Mouse (Mus musculus): ENCODE results near the gene Ccdc163. TPM values are rescaled to one million over a fixed set of nuclear protein-coding genes. Genes with fewer than 3 reads are reported as not detected.
A peak's percentile ranks its signal among the peaks of the same experiment; 100 is the strongest.
"Not testable (repeated sequence)": the region's sequence is repeated elsewhere in the genome, so short reads cannot be mapped to it uniquely, and the experiment has no call there.

The Ccdc163 gene
- polyA plus RNA-seq, 2 experiments, result 9.1 to 16.0 TPM

GRCm38 (mm10) chr4:116676027-116676426, 32.3 kb upstream of the Ccdc163 start:
- TF ChIP-seq CTCF (IDR thresholded peaks at IDR 0.05; ENCODE audit: low read depth) (no peak), EP300 (IDR thresholded peaks at IDR 0.05; ENCODE audit: low read depth) (no peak)
- H3K4me2 ChIP-seq (ENCODE audit: low read depth), result no peak overlapping the region
- no peaks in the 10 kb centered on the region for H3K36me3 ChIP-seq (replicated peaks; ENCODE audit: control insufficient read depth, insufficient read depth, low read depth)
- H3K4me3 ChIP-seq (ENCODE audit: insufficient read depth in 1 of 2, low read depth in 2 of 2, low read length in 2 of 2), result no peak overlapping the region
- H3K27ac ChIP-seq, result no peak overlapping the region
- H3K27me3 ChIP-seq (ENCODE audit: control insufficient read depth, insufficient read depth, low read length), result no peaks in the 10 kb centered on the region
- peaks cover 12 to 13% of the 10 kb centered on the region in 2 experiments for H3K4me1 ChIP-seq (replicated peaks; ENCODE audit: control insufficient read depth in 2 of 2, insufficient read depth in 2 of 2, low read length in 1 of 2)
- no peaks in the 10 kb centered on the region for H3K9me3 ChIP-seq (ENCODE audit: control insufficient read depth, low read length)
- H3K9ac ChIP-seq (replicated peaks), result no peak overlapping the region
- WGBS (ENCODE audit: insufficient replicate concordance), result 57% methylated on average over 3 of the region's 3 CpGs
- DNase-seq (ENCODE audit: low read depth in 3 of 3, low spot score in 3 of 3) (no peak), ATAC-seq (ENCODE audit: insufficient read depth) (no peak)

GRCm38 (mm10) chr4:116677808-116678207, 30.5 kb upstream of the Ccdc163 start:
- H3K27me3 ChIP-seq (ENCODE audit: control insufficient read depth, insufficient read depth, low read length), result no peaks in the 10 kb centered on the region
- H3K4me1 ChIP-seq (replicated peaks; ENCODE audit: control insufficient read depth in 2 of 2, insufficient read depth in 2 of 2, low read length in 1 of 2), result peaks cover 8 to 9% of the 10 kb centered on the region in 2 experiments
- no peak for TF ChIP-seq CTCF (IDR thresholded peaks at IDR 0.05; ENCODE audit: low read depth)
- no peak for TF ChIP-seq EP300 (IDR thresholded peaks at IDR 0.05; ENCODE audit: low read depth)
- H3K4me3 ChIP-seq (ENCODE audit: insufficient read depth in 1 of 2, low read depth in 2 of 2, low read length in 2 of 2), result no peak overlapping the region
- H3K4me2 ChIP-seq (ENCODE audit: low read depth), result no peak overlapping the region
- ATAC-seq (ENCODE audit: insufficient read depth) (no peak), DNase-seq (ENCODE audit: low read depth in 3 of 3, low spot score in 3 of 3) (no peak)
- no peaks in the 10 kb centered on the region for H3K36me3 ChIP-seq (replicated peaks; ENCODE audit: control insufficient read depth, insufficient read depth, low read depth)
- whole genome bisulfite sequencing (ENCODE audit: insufficient replicate concordance), result 21% methylated on average over 1 of the region's 1 CpGs
- no peak overlapping the region for H3K9ac ChIP-seq (replicated peaks)
- H3K27ac ChIP-seq, result no peak overlapping the region
- no peaks in the 10 kb centered on the region for H3K9me3 ChIP-seq (ENCODE audit: control insufficient read depth, low read length)

GRCm38 (mm10) chr4:116679141-116679540, 29.2 kb upstream of the Ccdc163 start:
- no peak overlapping the region for H3K9ac ChIP-seq (replicated peaks)
- H3K4me3 ChIP-seq (ENCODE audit: insufficient read depth in 1 of 2, low read depth in 2 of 2, low read length in 2 of 2), result no peak overlapping the region
- WGBS (ENCODE audit: insufficient replicate concordance), result 59% methylated on average over 5 of the region's 5 CpGs
- no peaks in the 10 kb centered on the region for H3K27me3 ChIP-seq (ENCODE audit: control insufficient read depth, insufficient read depth, low read length)
- H3K36me3 ChIP-seq (replicated peaks; ENCODE audit: control insufficient read depth, insufficient read depth, low read depth), result no peaks in the 10 kb centered on the region
- DNase-seq (ENCODE audit: low read depth in 3 of 3, low spot score in 3 of 3) (no peak), ATAC-seq (ENCODE audit: insufficient read depth) (no peak)
- no peak overlapping the region for H3K27ac ChIP-seq
- peaks cover 4 to 11% of the 10 kb centered on the region in 2 experiments for H3K4me1 ChIP-seq (replicated peaks; ENCODE audit: control insufficient read depth in 2 of 2, insufficient read depth in 2 of 2, low read length in 1 of 2)
- H3K4me2 ChIP-seq (ENCODE audit: low read depth), result no peak overlapping the region
- no peaks in the 10 kb centered on the region for H3K9me3 ChIP-seq (ENCODE audit: control insufficient read depth, low read length)
- TF ChIP-seq CTCF (IDR thresholded peaks at IDR 0.05; ENCODE audit: low read depth), result no peak
- TF ChIP-seq EP300 (IDR thresholded peaks at IDR 0.05; ENCODE audit: low read depth), result no peak

GRCm38 (mm10) chr4:116680521-116680920, 27.8 kb upstream of the Ccdc163 start:
- not testable (repeated sequence) for H3K4me2 ChIP-seq (ENCODE audit: low read depth); H3K9me3 ChIP-seq (ENCODE audit: control insufficient read depth, low read length); H3K4me3 ChIP-seq (ENCODE audit: insufficient read depth in 1 of 2, low read depth in 2 of 2, low read length in 2 of 2); H3K36me3 ChIP-seq (replicated peaks; ENCODE audit: control insufficient read depth, insufficient read depth, low read depth); H3K27ac ChIP-seq; DNase-seq (ENCODE audit: low read depth in 3 of 3, low spot score in 3 of 3); H3K9ac ChIP-seq (replicated peaks); ATAC-seq (ENCODE audit: insufficient read depth); H3K27me3 ChIP-seq (ENCODE audit: control insufficient read depth, insufficient read depth, low read length)
- H3K4me1 ChIP-seq (replicated peaks; ENCODE audit: control insufficient read depth in 2 of 2, insufficient read depth in 2 of 2, low read length in 1 of 2), result peaks cover 4 to 20% of the 10 kb centered on the region in 2 experiments
- WGBS (ENCODE audit: insufficient replicate concordance), result 65% methylated on average over 4 of the region's 4 CpGs

GRCm38 (mm10) chr4:116683957-116684356, 24.4 kb upstream of the Ccdc163 start:
- Histone ChIP-seq H3K4me1 (replicated peaks; ENCODE audit: control insufficient read depth in 2 of 2, insufficient read depth in 2 of 2, low read length in 1 of 2) (peaks cover 18 to 31% of the 10 kb centered on the region in 2 experiments), H3K9ac (replicated peaks) (no peak overlapping the region), H3K4me2 (ENCODE audit: low read depth) (peak overlapping the region; percentile 16; the same call in 1 of the 2 replicates), H3K36me3 (replicated peaks; ENCODE audit: control insufficient read depth, insufficient read depth, low read depth) (peaks cover 6% of the 10 kb centered on the region), H3K27me3 (ENCODE audit: control insufficient read depth, insufficient read depth, low read length) (no peaks in the 10 kb centered on the region), H3K27ac (no peak overlapping the region), H3K9me3 (ENCODE audit: control insufficient read depth, low read length) (no peaks in the 10 kb centered on the region), H3K4me3 (ENCODE audit: insufficient read depth in 1 of 2, low read depth in 2 of 2, low read length in 2 of 2) (no peak overlapping the region)
- ATAC-seq (ENCODE audit: insufficient read depth), result no peak
- 8% methylated on average over 4 of the region's 4 CpGs for WGBS (ENCODE audit: insufficient replicate concordance)
- TF ChIP-seq EP300 (IDR thresholded peaks at IDR 0.05; ENCODE audit: low read depth) (peak; percentile 62), CTCF (IDR thresholded peaks at IDR 0.05; ENCODE audit: low read depth) (no peak)
- DNase-seq (ENCODE audit: low read depth in 3 of 3, low spot score in 3 of 3), result peak in 2 of 3 experiments; percentile 36 to 55
